Mouse (Mus musculus) B cell, adult 2 months (primary cell): ENCODE data around the gene Gtf2ird1.
"Not testable (repeated sequence)": the region's sequence is repeated elsewhere in the genome, so short reads cannot be mapped to it uniquely, and the experiment has no call there.

Experiments used
- DNase-seq, 2 experiments: peaks; one replicate each; pipeline ENCODE4 v3.0.0; 2022

The Gtf2ird1 gene

DNA sequence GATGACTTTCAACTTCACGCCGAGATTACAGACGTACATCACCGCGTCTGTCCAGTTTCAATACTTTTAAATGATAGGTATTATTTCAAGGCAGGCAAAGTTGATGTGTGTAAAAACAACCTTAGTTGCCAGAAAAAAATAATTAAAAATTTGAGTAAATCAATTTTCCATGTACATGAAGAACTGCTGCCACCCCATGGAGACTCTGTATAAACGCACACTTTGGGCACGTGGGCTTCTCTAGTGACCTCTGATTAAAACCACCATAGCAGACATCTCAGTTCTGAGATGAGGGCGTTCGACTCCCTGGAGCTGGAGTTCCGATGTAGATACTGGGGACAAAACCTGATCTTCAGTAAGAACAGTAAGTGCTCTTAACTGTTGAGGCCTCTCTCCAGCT is 115.2 kb downstream of the Gtf2ird1 start:
- peak; percentile 20 to 26 for DNase-seq

DNA sequence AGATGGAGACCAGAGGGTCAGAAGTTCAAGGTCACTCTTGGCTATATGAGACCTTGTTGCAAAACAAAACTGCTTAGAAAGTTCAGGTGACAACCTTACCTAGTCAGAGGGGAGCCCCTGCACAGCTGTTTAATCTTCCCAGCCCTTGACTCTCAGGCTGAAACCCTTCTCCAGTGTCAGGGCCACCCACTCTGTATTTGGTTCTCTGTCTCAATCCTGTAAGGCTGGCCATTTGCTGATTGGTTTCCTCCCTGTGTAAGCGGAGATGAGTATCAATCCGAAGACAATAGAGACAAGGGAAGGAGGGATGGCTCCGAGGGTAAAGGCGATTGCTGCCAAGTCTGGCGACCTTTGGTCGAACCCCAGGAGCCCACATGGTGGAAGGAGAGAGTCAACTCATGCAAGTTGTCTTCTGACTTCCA is 116.4 kb downstream of the Gtf2ird1 start:
- DNase-seq, result no peak

DNA sequence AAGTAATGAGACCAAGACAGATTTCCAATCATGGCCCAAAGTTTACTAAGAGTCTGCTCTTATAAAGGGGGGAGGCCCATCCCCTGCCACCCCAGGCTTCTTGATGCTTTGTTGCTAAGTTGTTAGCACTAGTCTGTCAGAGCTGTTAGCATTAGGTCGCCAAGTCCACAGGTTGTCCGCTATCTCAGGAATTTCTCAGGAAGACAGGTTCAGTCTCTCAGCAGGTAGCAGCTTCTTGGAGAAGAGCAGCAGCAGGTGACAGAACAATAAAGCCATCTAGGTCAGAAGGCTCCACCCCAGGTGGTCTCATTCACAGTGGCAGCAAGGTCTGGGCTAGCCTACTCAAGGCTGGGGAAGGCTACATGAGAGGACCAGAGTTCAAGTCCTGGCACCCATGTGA is 119.5 kb downstream of the Gtf2ird1 start:
- DNase-seq, result not testable (repeated sequence)

DNA sequence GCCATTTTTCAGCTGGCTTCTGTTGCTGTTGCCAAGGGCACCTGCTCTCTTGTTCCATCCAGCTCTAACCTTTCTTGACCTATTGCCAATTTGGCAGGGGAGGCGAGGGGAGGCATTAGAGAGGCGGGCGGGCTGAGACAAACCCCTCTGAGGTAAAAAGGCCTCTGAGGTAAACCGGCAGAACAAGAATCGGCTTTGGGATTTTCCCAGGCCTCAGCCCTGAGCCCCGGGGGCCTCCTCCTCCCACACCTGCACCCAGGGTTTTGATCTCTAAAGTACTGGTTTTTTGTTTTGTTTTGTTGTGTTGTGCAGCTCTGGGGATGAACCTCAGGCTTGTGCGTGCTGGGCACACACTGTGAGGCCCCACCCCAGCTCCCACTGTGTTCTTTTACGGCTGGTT is 123.8 kb downstream of the Gtf2ird1 start:
- no peak for DNase-seq

DNA sequence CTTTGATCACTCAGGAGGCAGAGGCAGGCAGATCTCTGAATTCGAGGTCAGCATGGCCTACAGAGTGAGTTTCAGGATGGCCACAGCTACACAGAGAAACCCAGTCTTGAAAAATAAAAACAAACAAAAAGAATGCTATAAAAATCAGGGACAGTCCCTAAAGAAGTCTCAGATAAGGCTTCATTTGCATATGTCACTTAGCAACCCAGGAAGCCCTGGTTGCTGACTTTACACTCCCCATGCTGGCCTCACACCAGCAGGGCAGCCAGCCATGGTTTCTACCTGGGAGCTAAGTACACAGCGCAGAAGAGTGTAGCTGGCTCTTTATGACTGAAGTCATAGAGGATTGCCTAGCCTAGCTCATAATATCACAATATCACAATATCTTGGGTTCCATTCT is 126.4 kb downstream of the Gtf2ird1 start:
- DNase-seq, result peak; percentile 28 to 37

DNA sequence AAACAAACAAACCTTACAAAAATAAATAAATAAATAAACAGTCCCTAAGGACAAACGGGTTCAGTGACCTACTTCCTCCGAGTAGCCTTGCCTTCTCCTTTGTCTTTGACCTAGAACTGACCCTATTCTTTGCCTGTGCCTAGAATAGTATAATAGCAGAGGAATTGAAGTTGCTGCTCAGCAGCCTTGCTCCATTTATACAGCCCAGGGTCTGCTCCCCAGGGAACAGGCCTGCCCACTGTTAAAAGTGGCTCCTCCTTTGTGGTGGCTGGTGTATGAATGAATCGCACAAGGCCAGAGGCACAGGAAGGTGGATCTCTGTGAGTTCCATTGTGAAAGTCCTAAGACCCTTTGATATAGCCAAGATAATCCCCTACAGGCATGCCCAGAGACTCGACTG is 127.2 kb downstream of the Gtf2ird1 start:
- no peak for DNase-seq

DNA sequence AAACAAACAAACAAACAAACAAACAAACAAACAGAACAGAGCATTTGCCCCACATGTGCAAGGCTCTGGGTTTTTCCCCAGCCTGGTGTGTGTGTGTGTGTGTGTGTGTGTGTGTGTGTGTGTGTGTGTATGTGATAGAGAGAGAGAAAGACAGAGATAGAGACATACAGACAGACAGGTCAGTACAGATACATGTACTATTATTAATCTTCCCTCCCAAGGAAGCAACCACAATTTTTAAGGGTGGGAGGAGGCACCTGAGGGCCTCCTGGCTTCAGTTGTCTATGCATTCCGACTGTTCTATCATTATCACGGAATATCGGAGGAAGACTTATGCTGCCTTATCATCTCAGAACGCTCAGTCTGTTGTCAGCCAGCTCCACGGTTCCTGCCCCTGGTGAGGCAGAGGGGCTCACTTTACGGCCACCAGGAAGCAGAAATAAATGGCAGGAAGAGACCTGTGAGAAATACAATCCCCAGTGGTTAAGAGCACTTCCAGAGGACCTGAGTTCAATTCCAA is 128.0 kb downstream of the Gtf2ird1 start:
- no peak for DNase-seq

DNA sequence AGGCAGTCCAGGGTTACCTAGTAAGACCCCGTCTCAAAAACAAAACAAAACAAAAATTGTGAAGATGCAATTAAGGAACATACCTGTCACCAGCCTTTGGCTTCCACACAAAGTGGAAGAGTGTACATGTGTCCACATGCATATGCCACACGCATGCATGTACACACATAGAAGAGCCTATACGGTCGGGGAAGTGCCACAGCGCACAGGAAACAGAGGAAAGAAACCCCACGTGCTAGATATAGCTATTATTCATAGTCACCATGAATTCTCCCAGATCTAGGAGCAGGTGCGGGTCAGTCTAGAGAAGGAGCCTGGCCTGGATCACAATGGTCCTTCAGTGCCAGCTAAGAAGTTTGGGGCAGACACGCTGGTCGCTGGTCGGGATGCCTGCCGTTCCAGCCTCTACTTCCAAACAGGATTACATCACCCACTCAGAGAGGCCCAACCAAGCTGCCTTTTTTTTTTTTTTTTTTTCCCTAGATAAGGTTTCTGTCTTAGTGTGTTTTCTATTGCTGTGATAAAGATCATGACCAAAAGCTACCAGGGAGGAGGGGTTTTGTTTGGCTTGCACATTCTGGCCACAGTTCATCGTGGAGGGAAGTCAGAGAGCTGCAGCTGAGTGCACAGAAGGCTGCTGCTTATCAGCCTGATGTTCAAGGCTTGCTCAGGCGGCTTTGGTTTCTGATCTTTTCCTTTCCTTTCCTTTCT is 130.5 kb downstream of the Gtf2ird1 start:
- no peak for DNase-seq

DNA sequence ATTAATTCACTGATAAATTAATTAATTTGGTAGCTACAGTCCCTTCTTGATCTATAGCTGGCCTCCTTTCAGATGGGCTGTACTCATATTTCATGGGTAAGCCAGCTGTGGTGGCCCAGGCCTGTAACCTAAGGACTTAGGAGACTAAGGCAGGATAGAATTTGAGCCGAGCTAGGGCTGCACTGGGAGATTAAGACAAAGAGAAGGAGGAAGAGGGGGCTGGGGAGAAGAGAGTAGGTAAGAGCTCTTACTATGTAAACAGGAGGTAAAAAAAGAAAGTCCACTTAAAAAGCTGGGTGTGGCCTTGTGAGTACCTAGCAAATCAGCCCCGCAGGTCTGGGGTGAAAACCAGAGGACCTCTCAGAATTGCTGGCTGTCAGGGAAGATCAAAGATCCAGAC is 132.6 kb downstream of the Gtf2ird1 start:
- no peak for DNase-seq

DNA sequence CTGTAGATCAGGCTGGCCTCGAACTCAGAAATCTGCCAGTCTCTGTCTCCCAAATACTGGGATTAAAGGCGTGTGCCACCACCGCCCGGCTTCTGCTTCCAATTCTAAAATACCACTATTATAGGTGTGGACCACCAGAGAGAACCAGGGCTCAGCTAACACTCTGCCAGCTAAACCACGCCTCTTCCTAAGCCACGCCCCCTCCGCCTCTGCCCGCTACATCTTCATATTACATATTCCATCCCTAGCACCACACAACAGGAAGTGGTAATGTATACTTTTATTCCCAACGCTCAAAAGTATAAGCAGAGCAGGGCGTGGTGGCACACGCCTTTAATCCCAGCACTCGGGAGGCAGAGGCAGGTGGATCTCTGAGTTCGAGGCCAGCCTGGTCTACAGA is 133.2 kb downstream of the Gtf2ird1 start:
- DNase-seq, result peak; percentile 31 to 39

DNA sequence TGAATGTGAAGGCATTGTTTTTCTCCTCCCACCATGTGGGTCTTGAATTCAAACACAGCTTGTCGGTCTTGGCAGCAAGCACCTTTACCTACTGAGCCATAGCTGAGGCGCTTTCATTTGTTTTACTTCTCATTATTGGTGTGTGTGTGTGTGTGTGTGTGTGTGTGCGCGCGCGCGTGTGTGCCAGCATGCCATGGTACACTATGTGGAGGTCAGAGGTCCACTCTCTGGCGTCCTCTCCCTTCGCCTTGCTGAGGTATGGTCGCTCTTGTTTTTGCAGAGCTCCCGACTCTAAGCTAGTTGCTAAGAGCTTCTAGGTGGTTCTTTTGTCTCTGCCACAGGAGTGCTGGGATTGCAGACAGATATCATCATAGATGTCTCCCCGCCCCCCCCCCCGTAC is 134.2 kb downstream of the Gtf2ird1 start:
- no peak for DNase-seq

DNA sequence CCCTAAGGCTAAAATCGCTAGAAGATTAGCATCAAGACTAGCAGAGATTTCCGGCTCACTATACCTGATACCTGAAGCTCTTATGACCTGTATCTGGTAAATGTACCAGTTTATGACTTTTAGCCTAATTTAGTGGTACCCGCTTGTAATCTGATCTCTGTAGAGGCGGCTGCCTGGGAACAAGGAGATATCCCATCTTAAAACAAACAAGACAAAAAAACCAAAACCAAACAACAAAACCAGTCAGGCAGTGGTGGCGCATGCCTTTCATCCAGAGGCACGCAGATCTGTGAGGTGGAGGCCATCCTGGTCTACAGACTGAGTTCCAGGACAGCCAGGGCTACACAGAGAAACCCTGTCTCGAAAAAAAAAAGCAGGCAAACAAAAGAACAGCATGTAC is 134.8 kb downstream of the Gtf2ird1 start:
- no peak for DNase-seq

DNA sequence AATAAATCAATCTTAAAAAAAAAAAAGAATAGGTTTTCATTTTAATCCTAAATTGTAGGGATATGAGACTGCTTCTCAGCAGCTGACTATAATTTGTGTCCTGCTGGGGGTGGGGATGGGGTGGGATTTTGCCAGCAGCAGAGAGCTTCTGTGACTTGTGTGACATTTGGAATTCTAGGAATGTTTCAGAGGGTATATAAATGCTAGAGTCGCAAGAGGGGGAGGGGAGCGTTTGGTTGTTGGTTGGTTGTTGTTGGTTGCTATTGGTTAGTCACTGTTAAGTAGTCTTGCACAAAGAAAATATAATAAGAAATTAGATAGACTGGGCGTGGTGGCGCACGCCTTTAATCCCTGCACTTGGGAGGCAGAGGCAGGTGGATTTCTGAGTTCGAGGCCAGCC is 137.6 kb downstream of the Gtf2ird1 start:
- DNase-seq, result no peak

DNA sequence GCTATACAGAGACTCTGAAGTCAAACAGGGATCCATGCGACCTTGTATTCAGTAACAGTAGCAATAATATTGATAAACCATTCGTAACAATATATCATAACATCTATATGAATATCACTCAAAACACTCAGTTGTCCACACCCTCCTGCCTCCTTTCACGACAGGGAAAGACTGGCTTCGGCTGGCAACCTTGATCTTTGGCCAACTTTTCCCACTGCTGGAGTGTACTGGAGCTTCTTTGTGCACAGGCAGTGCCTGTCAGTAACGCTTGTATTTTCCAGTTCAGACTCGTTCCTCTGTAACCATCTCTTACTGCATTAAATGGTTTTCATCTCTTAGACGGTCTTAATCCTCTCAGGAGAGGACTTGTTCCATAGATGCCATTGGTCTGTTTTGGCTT is 139.8 kb downstream of the Gtf2ird1 start:
- no peak for DNase-seq

DNA sequence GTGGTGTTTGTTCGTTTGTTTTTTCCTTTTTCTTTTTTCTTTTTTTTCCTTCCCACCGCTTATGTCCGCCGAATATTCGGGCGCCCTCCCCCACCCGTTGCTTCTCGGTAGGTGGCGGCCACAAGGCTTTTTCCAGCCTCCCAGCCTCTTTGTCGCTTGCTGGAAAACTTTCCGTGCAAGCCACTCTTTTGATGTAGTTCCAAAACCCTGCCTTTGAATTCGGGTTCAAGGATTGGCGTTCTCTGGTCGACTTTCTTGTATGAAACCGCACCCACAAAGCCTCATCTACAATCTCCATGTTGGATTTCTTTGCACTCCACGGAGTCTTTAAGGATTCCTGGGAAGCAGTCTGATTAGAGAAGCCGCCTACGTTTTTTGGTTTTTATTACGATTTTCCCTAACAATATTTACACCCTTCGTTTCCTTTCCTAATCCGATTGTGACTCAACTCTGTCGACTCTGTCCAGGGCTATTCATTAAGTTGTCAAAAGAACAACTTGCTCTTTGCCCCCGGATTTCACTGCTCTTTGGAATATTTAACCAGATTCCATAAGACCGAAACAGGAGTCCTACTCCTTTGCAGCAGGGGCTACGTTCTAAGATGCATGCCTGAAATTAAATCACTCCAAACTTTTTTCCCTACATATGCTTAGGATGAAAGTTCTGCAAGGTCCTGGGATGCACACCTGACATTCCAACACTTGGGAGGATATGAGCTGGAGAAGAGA is 140.7 kb downstream of the Gtf2ird1 start:
- no peak for DNase-seq

DNA sequence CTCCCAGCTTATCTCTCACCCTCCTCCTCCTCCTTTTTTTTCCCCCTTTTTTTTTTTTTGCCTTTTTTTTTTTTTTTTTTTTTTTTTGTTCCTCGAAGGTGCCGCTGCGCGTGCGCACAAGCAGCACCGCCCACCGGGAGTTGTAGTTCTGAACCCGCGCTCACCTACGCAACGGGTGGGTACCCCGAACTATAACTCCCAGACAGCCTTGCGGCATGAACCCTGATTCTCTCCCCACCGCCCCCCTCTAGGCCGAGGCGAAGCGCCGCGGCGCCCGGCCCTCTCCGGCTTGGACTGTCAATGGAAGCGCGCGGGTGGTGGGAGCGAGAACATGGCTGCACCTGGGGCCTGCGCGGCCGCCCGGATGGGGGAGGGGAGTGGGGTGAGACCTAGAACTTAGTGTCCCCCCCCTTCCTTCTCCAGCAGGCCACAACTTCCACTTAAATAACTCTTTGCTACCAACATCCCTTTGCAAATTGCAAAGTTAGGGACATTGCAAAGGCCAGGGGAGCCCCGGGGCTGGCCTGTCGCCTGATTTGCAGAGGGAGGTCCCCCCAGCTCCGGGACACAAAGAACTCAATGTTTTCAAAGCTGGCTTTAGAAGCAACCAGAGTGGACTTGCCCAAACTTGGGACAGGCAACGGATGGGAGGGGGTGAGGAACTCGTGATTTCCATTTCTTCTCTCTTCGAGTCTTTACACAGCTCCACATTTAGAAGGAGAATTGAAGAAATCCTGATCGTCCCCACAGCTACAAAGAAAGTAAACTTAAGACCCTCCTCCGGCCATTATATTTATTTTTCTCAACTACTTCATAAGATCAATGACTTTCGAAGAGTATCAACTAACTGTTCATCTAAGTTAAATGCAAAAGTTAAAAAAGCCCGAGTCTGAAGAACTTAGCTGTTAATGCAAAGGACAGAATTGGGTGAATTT is 141.6 kb downstream of the Gtf2ird1 start, which contains the start of gene Gtf2i:
TSS of gene Gtf2i (minus strand) at position 73 of the 935 bp plus-strand sequence.
- DNase-seq, result peak; percentile 90

DNA sequence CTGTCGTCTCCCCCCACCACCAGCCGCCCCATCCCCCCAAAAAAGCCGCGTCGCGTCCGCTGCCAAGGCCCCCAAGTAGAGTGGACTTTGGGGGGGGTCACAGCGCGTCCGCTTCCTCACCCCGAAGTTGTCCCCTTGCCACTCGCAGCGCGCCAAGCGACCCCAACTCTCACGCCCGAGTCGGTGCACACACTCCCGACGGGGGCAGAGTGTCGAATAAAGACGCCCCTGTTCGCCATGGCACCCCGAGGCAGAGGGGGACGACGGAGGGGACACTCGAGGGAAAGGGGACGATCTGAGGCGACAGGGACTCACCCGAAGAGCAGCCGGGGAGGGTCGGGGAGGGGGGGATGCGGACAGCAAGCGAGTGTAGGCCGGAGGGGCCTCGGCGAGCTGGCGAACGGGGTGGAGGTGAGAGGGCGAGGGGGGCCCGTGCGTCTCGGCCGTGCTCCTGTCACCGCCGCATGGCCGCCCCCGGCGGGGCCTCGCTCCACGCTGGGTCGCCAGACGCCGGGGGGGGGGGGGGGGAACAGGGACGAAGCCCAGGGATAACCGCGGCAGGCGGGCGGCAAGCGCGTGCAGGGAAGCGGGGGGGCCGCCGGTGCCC is 142.3 kb downstream of the Gtf2ird1 start:
- no peak for DNase-seq

DNA sequence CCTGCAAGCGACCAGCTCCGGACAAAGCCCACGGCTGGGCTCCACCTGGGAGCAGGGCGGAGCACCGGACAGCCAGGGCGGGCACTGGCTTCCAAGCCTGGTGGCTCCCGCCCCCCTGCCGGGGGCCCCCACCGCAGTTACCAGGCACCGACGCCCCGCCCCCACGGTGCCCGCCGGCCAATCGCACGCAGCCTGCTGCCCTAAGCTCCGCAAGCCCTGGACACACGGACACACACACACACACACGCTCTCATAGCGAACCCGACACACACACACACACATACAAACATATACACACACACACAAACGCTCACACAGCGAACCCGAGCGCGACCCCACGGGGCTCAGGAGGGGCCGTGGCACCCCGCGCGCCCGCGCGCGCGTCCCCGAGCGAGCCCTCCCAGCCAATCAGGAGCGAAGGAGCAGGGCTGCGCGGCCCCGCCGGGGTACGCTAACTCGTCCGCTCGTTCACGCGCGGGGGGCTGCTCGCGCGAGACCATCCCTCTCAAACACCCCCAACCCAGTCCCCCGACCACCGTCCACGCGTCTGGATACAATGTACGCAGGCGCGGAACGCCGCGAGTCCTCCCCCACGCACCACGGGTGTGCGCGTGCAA is 143.0 kb downstream of the Gtf2ird1 start:
- peak; percentile 81 to 86 for DNase-seq

DNA sequence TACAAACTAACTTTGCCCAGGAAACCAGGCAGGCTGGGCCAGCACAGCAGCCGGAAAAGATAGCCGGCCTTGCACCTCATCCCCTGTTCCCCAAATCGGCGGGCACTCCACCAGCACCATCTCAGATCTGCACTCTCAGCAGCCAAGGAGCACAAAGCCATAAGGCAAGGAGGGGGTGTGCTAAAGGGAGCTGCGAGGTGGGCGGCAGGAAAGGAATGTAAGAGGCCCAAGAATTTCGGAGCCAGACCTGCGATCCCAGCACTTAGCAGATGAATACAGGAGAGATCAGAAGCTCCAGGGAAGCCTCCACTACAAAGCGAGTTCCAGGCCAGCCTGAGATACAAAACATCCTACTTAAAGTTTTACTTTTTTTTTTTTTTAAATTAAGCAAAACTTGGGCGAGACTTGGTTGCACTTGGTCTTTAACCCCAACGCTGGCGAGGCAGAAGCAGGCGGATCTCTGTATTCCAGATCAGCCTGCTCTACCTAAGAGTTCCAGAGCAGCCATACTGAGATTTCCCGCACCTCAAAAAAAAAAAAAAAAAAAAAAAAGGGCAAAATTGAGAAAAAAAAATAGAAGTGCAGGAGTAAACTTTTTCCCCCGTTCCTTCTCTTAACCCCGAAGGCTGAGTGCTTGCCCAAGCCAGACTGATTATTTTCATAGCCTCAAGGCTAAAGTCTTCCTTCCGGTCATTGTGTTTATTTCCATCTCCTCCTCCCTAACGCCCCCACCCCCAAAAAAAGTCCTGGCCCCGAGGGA is 143.6 kb downstream of the Gtf2ird1 start:
- DNase-seq, result peak; percentile 7 to 9

DNA sequence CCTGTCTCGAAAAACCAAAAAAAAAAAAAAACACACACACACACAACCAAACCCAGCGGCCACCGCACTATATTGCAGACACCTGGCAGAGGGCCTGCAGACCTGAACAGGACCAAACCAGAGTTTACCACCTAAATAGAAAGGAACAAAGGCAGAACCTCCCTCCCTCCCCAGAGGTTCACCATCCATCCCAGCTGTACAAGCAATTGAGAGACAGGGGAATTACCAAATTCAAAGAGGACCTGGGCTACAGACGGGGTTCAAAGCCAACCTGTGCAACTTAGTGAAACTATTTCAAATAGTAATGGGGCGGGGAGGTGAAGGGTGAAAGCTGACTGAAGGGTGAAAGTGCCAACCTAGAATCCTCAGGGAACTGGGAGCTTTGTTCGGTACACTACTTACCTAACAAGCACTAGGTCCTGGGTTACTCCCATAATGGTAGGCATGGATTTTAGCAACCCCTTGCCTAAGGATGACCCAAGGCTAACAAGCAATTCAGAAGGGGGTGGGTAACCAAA is 144.6 kb downstream of the Gtf2ird1 start:
- no peak for DNase-seq

DNA sequence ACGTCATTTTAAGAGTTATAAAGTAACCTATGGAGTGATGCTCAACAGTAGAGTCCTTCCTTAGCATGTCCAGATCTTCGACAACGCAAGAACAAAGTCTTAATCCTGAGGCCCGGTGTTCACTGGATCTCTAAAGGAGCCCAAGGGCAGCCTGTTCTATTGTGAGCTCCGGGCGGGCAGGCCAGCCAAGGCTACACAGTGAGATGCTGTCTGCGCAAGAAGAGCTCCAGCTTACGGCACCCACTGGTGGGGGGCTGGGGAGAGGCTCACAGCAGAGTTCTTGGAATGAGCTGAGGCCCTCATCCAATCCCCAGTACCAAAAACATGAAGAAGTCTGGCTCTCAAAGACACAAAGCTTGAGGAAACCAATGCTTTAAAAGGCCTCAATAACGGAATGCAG is 146.3 kb downstream of the Gtf2ird1 start:
- DNase-seq, result no peak
